Mouse (Mus musculus) MEL (cell line): ENCODE measurements at regions not wholly inside any gene's neighbourhood (a gene's known extent, or its start where the extent isn't known, plus 50 kb on each side); places are given as distances from the start of the nearest gene placed in this dataset.

Source experiments
- DNase-seq: peaks from one replicate; pipeline ENCODE4 v3.0.0; 2011; ENCODE audit warnings: low read depth, low spot score
- H3K27ac ChIP-seq: 2 replicates; pipeline ENCODE4 v1.5.1; 2012; ENCODE audit warnings: low read depth, mild to moderate bottlenecking, control low read depth, low read length, moderate library complexity; ENCODE audit not compliant: control insufficient read depth
- H3K27me3 ChIP-seq, 2 experiments: fragments of 150-350 bp in 1 of 2; sonication (generic) in 1 of 2; 2 replicates each; pipeline ENCODE4 v1.6.1; 2012; ENCODE audit warnings: low read length in 2 of 2, mild to moderate bottlenecking in 2 of 2, improper control_type of control experiment in 1 of 2, moderate library complexity in 1 of 2; ENCODE audit not compliant: insufficient read depth in 2 of 2, control insufficient read depth in 1 of 2
- H3K36me3 ChIP-seq, 2 experiments: 2 replicates each; pipeline ENCODE4 v1.6.1; 2012 to 2014; ENCODE audit warnings: low read length in 2 of 2, improper control_type of control experiment in 1 of 2, inconsistent platforms in 1 of 2, mild to moderate bottlenecking in 1 of 2; ENCODE audit not compliant: insufficient read depth in 2 of 2, control insufficient read depth in 1 of 2
- H3K4me1 ChIP-seq, 2 experiments: fragments of 150-350 bp in 1 of 2; sonication (generic) in 1 of 2; 2 replicates each; pipeline ENCODE4 v1.6.1; 2012; ENCODE audit warnings: low read length in 2 of 2, improper control_type of control experiment in 1 of 2, mild to moderate bottlenecking in 1 of 2; ENCODE audit not compliant: insufficient read depth in 2 of 2, control insufficient read depth in 1 of 2
- H3K4me3 ChIP-seq, 2 experiments: fragments of 150-350 bp in 1 of 2; sonication (generic) in 1 of 2; 2 replicates each; pipeline ENCODE4 v1.5.1; 2012; ENCODE audit warnings: low read depth in 2 of 2, low read length in 2 of 2, mild to moderate bottlenecking in 2 of 2, moderate library complexity in 2 of 2, control low read depth in 1 of 2, improper control_type of control experiment in 1 of 2; ENCODE audit not compliant: control insufficient read depth in 1 of 2, insufficient read depth in 1 of 2
- H3K79me2 ChIP-seq: 2 replicates; pipeline ENCODE4 v1.6.1; 2012; ENCODE audit warnings: mild to moderate bottlenecking, low read length, moderate library complexity; ENCODE audit not compliant: control insufficient read depth, poor library complexity, insufficient read depth
- H3K9ac ChIP-seq: 2 replicates; pipeline ENCODE4 v1.6.1; 2012; ENCODE audit warnings: low read depth, mild to moderate bottlenecking, control low read depth, low read length, moderate library complexity; ENCODE audit not compliant: control insufficient read depth, poor library complexity, severe bottlenecking
- H3K9me3 ChIP-seq: fragments of 150-350 bp; sonication (generic); replicated peaks from 2 replicates; pipeline ENCODE4 v1.6.1; 2012; ENCODE audit warnings: mild to moderate bottlenecking, low read length, improper control_type of control experiment, moderate library complexity; ENCODE audit not compliant: insufficient read depth
- CHD2 ChIP-seq: IDR thresholded peaks from 2 replicates; pipeline ENCODE4 v1.6.1; 2011; ENCODE audit warnings: low read length, improper control_type of control experiment
- CTCF ChIP-seq, 3 experiments: IDR thresholded peaks in 2 of 3; conservative IDR thresholded peaks in 1 of 3; 2 replicates each; pipeline ENCODE4 v1.5.1; 2011 to 2012; ENCODE audit warnings: low read length in 3 of 3, low read depth in 2 of 3, mild to moderate bottlenecking in 2 of 3, improper control_type of control experiment in 1 of 3, inconsistent platforms in 1 of 3, mixed read lengths in 1 of 3, moderate library complexity in 1 of 3; ENCODE audit not compliant: control insufficient read depth in 1 of 3, insufficient read depth in 1 of 3, poor library complexity in 1 of 3, severe bottlenecking in 1 of 3
- HCFC1 ChIP-seq: IDR thresholded peaks from 2 replicates; pipeline ENCODE4 v1.6.1; 2012; ENCODE audit warnings: low read depth, mild to moderate bottlenecking, inconsistent platforms, low read length, improper control_type of control experiment, moderate library complexity
- MAX ChIP-seq: IDR thresholded peaks from 2 replicates; pipeline ENCODE4 v1.6.1; 2011; ENCODE audit warnings: low read length, improper control_type of control experiment
- MAZ ChIP-seq: IDR thresholded peaks from 2 replicates; pipeline ENCODE4 v1.6.1; 2012; ENCODE audit warnings: low read depth, mild to moderate bottlenecking, inconsistent platforms, low read length, improper control_type of control experiment
- MYC ChIP-seq: IDR thresholded peaks from 2 replicates; pipeline ENCODE4 v1.6.1; 2011; ENCODE audit warnings: low read depth, mild to moderate bottlenecking, low read length, improper control_type of control experiment, moderate library complexity
- NRF1 ChIP-seq: IDR thresholded peaks from 2 replicates; pipeline ENCODE4 v1.6.1; 2014; ENCODE audit warnings: low read depth, mild to moderate bottlenecking, inconsistent platforms, low read length, improper control_type of control experiment, moderate library complexity; ENCODE audit not compliant: poor library complexity, insufficient read depth, severe bottlenecking
- RAD21 ChIP-seq: IDR thresholded peaks from 2 replicates; pipeline ENCODE4 v1.6.1; 2011; ENCODE audit warnings: mild to moderate bottlenecking, low read depth, low read length, improper control_type of control experiment
- RCOR1 ChIP-seq: IDR thresholded peaks from 2 replicates; pipeline ENCODE4 v1.6.1; 2012; ENCODE audit warnings: low read depth, mild to moderate bottlenecking, inconsistent platforms, low read length, improper control_type of control experiment
- SIN3A ChIP-seq: IDR thresholded peaks from 2 replicates; pipeline ENCODE4 v1.6.1; 2012; ENCODE audit warnings: low read length, improper control_type of control experiment, inconsistent platforms
- TCF12 ChIP-seq: IDR thresholded peaks from 2 replicates; pipeline ENCODE4 v1.6.1; 2014; ENCODE audit warnings: low read depth, mild to moderate bottlenecking, inconsistent platforms, low read length, improper control_type of control experiment, moderate library complexity
- USF1 ChIP-seq: IDR thresholded peaks from 2 replicates; pipeline ENCODE4 v1.6.1; 2014; ENCODE audit warnings: low read depth, mild to moderate bottlenecking, inconsistent platforms, low read length, improper control_type of control experiment, moderate library complexity
- ZNF384 ChIP-seq: IDR thresholded peaks from 2 replicates; pipeline ENCODE4 v1.6.1; 2012; ENCODE audit warnings: low read depth, mild to moderate bottlenecking, inconsistent platforms, low read length, improper control_type of control experiment

DNA sequence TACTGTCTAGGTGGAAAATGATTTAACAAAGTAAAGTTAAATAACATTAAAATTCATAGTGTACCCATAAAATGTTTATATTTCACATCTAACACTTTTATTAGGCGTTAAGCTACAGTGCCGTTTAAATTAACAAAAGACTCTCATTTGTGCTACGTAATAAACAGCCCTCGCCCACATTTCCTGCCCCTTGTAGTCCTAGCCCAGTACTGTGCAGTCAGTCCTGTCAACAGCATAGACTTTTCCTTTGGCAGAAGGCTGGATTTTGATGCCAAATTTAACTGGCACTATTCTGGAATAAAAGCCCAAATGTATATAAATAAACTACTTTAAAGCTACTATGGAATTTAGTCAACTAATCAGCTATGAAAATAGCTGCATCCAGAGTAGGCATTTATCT lies 247.3 kb downstream of the Gm765 start:
- no peak overlapping the region for H3K4me3 ChIP-seq
- DNase-seq: no peak
- H3K4me1 ChIP-seq: no peaks in the 10 kb centered on the region
- H3K9ac ChIP-seq: no peak overlapping the region
- no peaks in the 10 kb centered on the region for H3K9me3 ChIP-seq
- H3K27ac ChIP-seq: no peak overlapping the region
- H3K27me3 ChIP-seq: no peaks in the 10 kb centered on the region
- H3K36me3 ChIP-seq: no peaks in the 10 kb centered on the region
- no peaks in the 10 kb centered on the region for H3K79me2 ChIP-seq
- TF ChIP-seq TCF12: no peak
- no peak for TF ChIP-seq MAX
- TF ChIP-seq SIN3A: no peak
- no peak for TF ChIP-seq ZNF384
- no peak for TF ChIP-seq MAZ
- TF ChIP-seq RAD21: no peak
- no peak for TF ChIP-seq RCOR1

GRCm38 (mm10) chr6:98089185-98089584 lies 253.4 kb downstream of the Gm765 start:
- no peaks in the 10 kb centered on the region for H3K36me3 ChIP-seq
- no peak overlapping the region for H3K9ac ChIP-seq
- no peaks in the 10 kb centered on the region for H3K79me2 ChIP-seq
- peak; percentile 34 for DNase-seq
- H3K9me3 ChIP-seq: no peaks in the 10 kb centered on the region
- H3K4me3 ChIP-seq: no peak overlapping the region
- H3K27ac ChIP-seq: no peak overlapping the region
- H3K27me3 ChIP-seq: peaks cover 0 to 1% of the 10 kb centered on the region in 2 experiments; a peak in 1 of 4 replicates
- peak; percentile 41 to 58 (median 41) for TF ChIP-seq CTCF (IDR thresholded peaks at IDR 0.05 in 2 of 3, conservative IDR thresholded peaks at IDR 0.05 in 1 of 3; ENCODE audit: control insufficient read depth in 1 of 3, insufficient read depth in 1 of 3, low read depth in 2 of 3, low read length in 3 of 3, poor library complexity in 1 of 3, severe bottlenecking in 1 of 3)
- TF ChIP-seq MYC: no peak
- H3K4me1 ChIP-seq: no peaks in the 10 kb centered on the region; a peak in 1 of 4 replicates

DNA sequence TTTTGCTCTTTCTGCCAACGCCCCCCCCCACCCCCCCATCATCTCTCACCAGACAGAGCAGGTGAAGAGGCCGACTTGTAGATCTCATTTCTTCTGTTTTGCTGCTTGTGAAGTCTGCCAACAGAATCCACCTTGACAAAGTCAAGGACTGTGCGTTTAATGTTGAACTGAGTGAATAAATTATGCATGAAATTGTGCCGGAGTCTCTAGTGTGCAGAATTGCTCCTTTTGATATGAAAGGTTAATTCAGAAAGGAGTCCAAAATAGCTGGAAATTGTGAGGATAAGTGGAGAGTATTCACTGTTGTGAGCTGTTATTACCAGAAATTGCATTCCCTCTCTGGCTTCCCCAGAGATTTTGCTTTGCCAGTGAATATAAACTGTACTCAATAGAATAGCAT lies 262.5 kb downstream of the Gm765 start:
- no peaks in the 10 kb centered on the region for H3K36me3 ChIP-seq
- H3K4me1 ChIP-seq: no peaks in the 10 kb centered on the region
- H3K27me3 ChIP-seq: no peaks in the 10 kb centered on the region; a peak in 1 of 4 replicates
- no peaks in the 10 kb centered on the region for H3K9me3 ChIP-seq
- H3K4me3 ChIP-seq: no peak overlapping the region
- no peak for DNase-seq
- H3K27ac ChIP-seq: no peak overlapping the region
- TF ChIP-seq NRF1: no peak
- TF ChIP-seq HCFC1: no peak
- TF ChIP-seq RCOR1: no peak
- TF ChIP-seq USF1: no peak
- no peak for TF ChIP-seq CHD2
- TF ChIP-seq MAZ: no peak
- no peak for TF ChIP-seq MAX
- no peak overlapping the region for H3K9ac ChIP-seq
- H3K79me2 ChIP-seq: no peaks in the 10 kb centered on the region
